Mouse (Mus musculus) neural tube, embryonic 14.5 days (tissue): ENCODE data around the gene Fndc11. TPM values are rescaled to one million over a fixed set of nuclear protein-coding genes. Genes with fewer than 3 reads are reported as not detected.

Experiments
- ATAC-seq: fragments of 200-750 bp; cut with Nextera tagmentation; 2 replicates; pipeline ENCODE4 v1.8.0; 2017; ENCODE audit warnings: low read depth, mild to moderate bottlenecking, moderate TSS enrichment, moderate library complexity
- H3K27ac ChIP-seq: fragments of 300-500 bp; sonication (generic); 2 replicates; pipeline ENCODE4 v1.5.1; 2014; ENCODE audit warnings: low read depth, mild to moderate bottlenecking, control low read depth, low read length, moderate library complexity, mixed read lengths
- H3K27me3 ChIP-seq: fragments of 300-500 bp; sonication (generic); 2 replicates; pipeline ENCODE4 v1.6.1; 2014; ENCODE audit warnings: low read length; ENCODE audit not compliant: control insufficient read depth, insufficient read depth
- H3K36me3 ChIP-seq: fragments of 300-500 bp; sonication (generic); 2 replicates; pipeline ENCODE4 v1.6.1; 2014; ENCODE audit warnings: low read length, mixed read lengths; ENCODE audit not compliant: control insufficient read depth, insufficient read depth
- H3K4me1 ChIP-seq: fragments of 300-500 bp; sonication (generic); 2 replicates; pipeline ENCODE4 v1.6.1; 2014; ENCODE audit warnings: low read length; ENCODE audit not compliant: control insufficient read depth, insufficient read depth
- H3K4me2 ChIP-seq: fragments of 300-500 bp; sonication (generic); 2 replicates; pipeline ENCODE4 v1.6.1; 2014; ENCODE audit warnings: mild to moderate bottlenecking, low read depth, low read length, control low read depth
- H3K4me3 ChIP-seq: fragments of 300-500 bp; sonication (generic); 2 replicates; pipeline ENCODE4 v1.5.1; 2014; ENCODE audit warnings: low read depth, low read length, control low read depth, mixed read lengths
- H3K9ac ChIP-seq: fragments of 300-500 bp; sonication (generic); replicated peaks from 2 replicates; pipeline ENCODE4 v1.6.1; 2014; ENCODE audit warnings: low read depth, mild to moderate bottlenecking, control low read depth, low read length, mixed read lengths
- H3K9me3 ChIP-seq: fragments of 300-500 bp; sonication (generic); 2 replicates; pipeline ENCODE4 v1.6.1; 2016; ENCODE audit warnings: low read length; ENCODE audit not compliant: control insufficient read depth
- WGBS: fragments of 180-500 bp; shearing (Covaris S2); extraction: QIAGEN DNeasy Blood & Tissue Kit; methylation state at CpG from one replicate; pipeline ENCODE4 v1.1.7; 2014; 5-methylcytosine and 5-hydroxymethylcytosine counted together
- polyA plus RNA-seq: library from polyadenylated mRNA; unstranded; fragments of >200 nt; fragmentation: Nextera tagmentation; extraction: Ambion mirVana; gene quantifications from 2 replicates; pipeline ENCODE4 v1.2.1, GENCODE M21; 2014

The Fndc11 gene
- polyA plus RNA-seq, 1 experiment from 2014 or later = not detected

- Histone ChIP-seq H3K4me2 (no peak overlapping the region), H3K4me1 (no peaks in the 10 kb centered on the region), H3K27me3 (no peaks in the 10 kb centered on the region), H3K4me3 (no peak overlapping the region), H3K36me3 (no peaks in the 10 kb centered on the region), H3K27ac (no peak overlapping the region), H3K9ac (no peak overlapping the region), H3K9me3 (no peaks in the 10 kb centered on the region)
- no peak for ATAC-seq
- 69% methylated on average over 19 of the region's 20 CpGs for WGBS
These were observed 11.4 kb downstream of the Fndc11 start for GRCm38 (mm10) chr2:181231171-181231570.

GRCm38 (mm10) chr2:181233443-181233842, 13.6 kb downstream of the Fndc11 start:
- no peaks in the 10 kb centered on the region for H3K4me1 ChIP-seq
- no peaks in the 10 kb centered on the region for H3K36me3 ChIP-seq
- H3K4me3 ChIP-seq = no peak overlapping the region
- H3K4me2 ChIP-seq = no peak overlapping the region
- H3K27ac ChIP-seq = no peak overlapping the region
- WGBS = 94% methylated on average over 15 of the region's 15 CpGs
- no peaks in the 10 kb centered on the region for H3K9me3 ChIP-seq
- no peaks in the 10 kb centered on the region for H3K27me3 ChIP-seq
- H3K9ac ChIP-seq = no peak overlapping the region
- no peak for ATAC-seq

GRCm38 (mm10) chr2:181234680-181235079, 14.9 kb downstream of the Fndc11 start:
- no peaks in the 10 kb centered on the region for H3K9me3 ChIP-seq
- H3K27me3 ChIP-seq = no peaks in the 10 kb centered on the region
- no peaks in the 10 kb centered on the region for H3K36me3 ChIP-seq
- no peak overlapping the region for H3K4me2 ChIP-seq
- no peak for ATAC-seq
- H3K4me3 ChIP-seq = no peak overlapping the region
- no peaks in the 10 kb centered on the region for H3K4me1 ChIP-seq
- 93% methylated on average over 11 of the region's 11 CpGs for WGBS
- no peak overlapping the region for H3K9ac ChIP-seq
- H3K27ac ChIP-seq = no peak overlapping the region

- no peak overlapping the region for H3K27ac ChIP-seq
- ATAC-seq = no peak
These were observed 16.1 kb downstream of the Fndc11 start for GRCm38 (mm10) chr2:181235681-181236566.

GRCm38 (mm10) chr2:181237251-181238014, 17.6 kb downstream of the Fndc11 start:
- no peak for ATAC-seq
- no peak overlapping the region for H3K27ac ChIP-seq

More at GRCm38 (mm10) chr2:181235681-181236566, 16.1 kb downstream of the Fndc11 start:
- no peak overlapping the region for H3K4me3 ChIP-seq
- no peak overlapping the region for H3K9ac ChIP-seq
- no peak overlapping the region for H3K4me2 ChIP-seq
- 87% methylated on average over 23 of the region's 23 CpGs for WGBS
- H3K27me3 ChIP-seq = no peaks in the 10 kb centered on the region
- H3K4me1 ChIP-seq = no peaks in the 10 kb centered on the region
- no peaks in the 10 kb centered on the region for H3K9me3 ChIP-seq
- no peaks in the 10 kb centered on the region for H3K36me3 ChIP-seq

GRCm38 (mm10) chr2:181238091-181238610, 18.3 kb downstream of the Fndc11 start:
- WGBS = 77% methylated on average over 10 of the region's 10 CpGs
- ATAC-seq = no peak
- Histone ChIP-seq H3K9ac (no peak overlapping the region), H3K4me2 (no peak overlapping the region), H3K4me1 (no peaks in the 10 kb centered on the region), H3K9me3 (no peaks in the 10 kb centered on the region), H3K4me3 (no peak overlapping the region), H3K36me3 (no peaks in the 10 kb centered on the region), H3K27me3 (no peaks in the 10 kb centered on the region), H3K27ac (no peak overlapping the region)

More at GRCm38 (mm10) chr2:181237251-181238014, 17.6 kb downstream of the Fndc11 start:
- no peak overlapping the region for H3K9ac ChIP-seq
- H3K9me3 ChIP-seq = no peaks in the 10 kb centered on the region
- no peak overlapping the region for H3K4me3 ChIP-seq
- 93% methylated on average over 17 of the region's 17 CpGs for WGBS
- no peaks in the 10 kb centered on the region for H3K27me3 ChIP-seq
- no peaks in the 10 kb centered on the region for H3K4me1 ChIP-seq
- H3K36me3 ChIP-seq = no peaks in the 10 kb centered on the region
- no peak overlapping the region for H3K4me2 ChIP-seq

GRCm38 (mm10) chr2:181238861-181239260, 19.0 kb downstream of the Fndc11 start:
- 73% methylated on average over 2 of the region's 2 CpGs for WGBS
- H3K4me3 ChIP-seq = no peak overlapping the region
- no peak overlapping the region for H3K27ac ChIP-seq
- H3K9me3 ChIP-seq = no peaks in the 10 kb centered on the region
- no peak overlapping the region for H3K4me2 ChIP-seq
- H3K36me3 ChIP-seq = no peaks in the 10 kb centered on the region
- no peaks in the 10 kb centered on the region for H3K27me3 ChIP-seq
- no peak overlapping the region for H3K9ac ChIP-seq
- no peaks in the 10 kb centered on the region for H3K4me1 ChIP-seq
- no peak for ATAC-seq

GRCm38 (mm10) chr2:181239261-181239660, 19.4 kb downstream of the Fndc11 start:
- Histone ChIP-seq H3K27me3 (no peaks in the 10 kb centered on the region), H3K4me2 (no peak overlapping the region), H3K27ac (no peak overlapping the region), H3K9ac (no peak overlapping the region), H3K4me1 (no peaks in the 10 kb centered on the region), H3K4me3 (no peak overlapping the region), H3K36me3 (no peaks in the 10 kb centered on the region), H3K9me3 (no peaks in the 10 kb centered on the region)
- WGBS = 94% methylated on average over 9 of the region's 9 CpGs
- ATAC-seq = no peak
